Mouse (Mus musculus) adrenal gland, postnatal 25 days (tissue): ENCODE data around the gene 4921511C20Rik. TPM values are rescaled to one million over a fixed set of nuclear protein-coding genes. Genes with fewer than 3 reads are reported as not detected.

Experiments
- DNase-seq: peaks from one replicate; pipeline ENCODE4 v3.0.0; 2021; ENCODE audit warnings: mixed read lengths
- long read RNA-seq: library from polyadenylated mRNA; stranded (forward); transcript quantifications from one replicate; pipeline ENCODE4 v2.0.0, GENCODE M21; 2021
- total RNA-seq: library from RNA; stranded (reverse); gene quantifications from 2 replicates; pipeline ENCODE4 v1.2.3, GENCODE M21; 2021

4921511C20Rik gene
- not detected in 2 replicates for total RNA-seq
- long read RNA-seq, result 0 reads

GRCm38 (mm10) chrX:127393993-127394392 lies at the start of gene 4921511C20Rik:
4921511C20Rik (plus strand) TSS chrX:127394293.
- no peak for DNase-seq
